Mouse (Mus musculus) mature B cell (primary cell): ENCODE data around the gene 2210407C18Rik.

ENCODE experiments used
- in situ Hi-C: fragments of 300-500 bp; cut with MboI; formaldehyde crosslinking; loops from 2 replicates; pipeline ENCODE4 v1.14.3; 2019

2210407C18Rik gene

GRCm38 (mm10) chr11:58615975-58616374 lies at the start of gene 2210407C18Rik:
Gene 2210407C18Rik (minus strand): TSS chr11:58616075.
- in situ Hi-C loops: no loop called here

GRCm38 (mm10) chr11:58658596-58658995 lies 42.7 kb upstream of the 2210407C18Rik start, which contains the start of gene Olfr322:
Gene Olfr322 (plus strand): TSS chr11:58658782.
- in situ Hi-C loops: no loop called here

GRCm38 (mm10) chr11:58655151-58655550 lies 39.3 kb upstream of the 2210407C18Rik start:
- in situ Hi-C loops: no loop called here

- in situ Hi-C loops: loop anchor here (25.0 kb wide), 1 partner anchor 706 kb away; no protein-coding TSS in a partner anchor
Measured at GRCm38 (mm10) chr11:58643350-58643749, 27.5 kb upstream of the 2210407C18Rik start.

GRCm38 (mm10) chr11:58641638-58642358 lies 25.9 kb upstream of the 2210407C18Rik start:
- in situ Hi-C loops: loop anchor here (25.0 kb wide), 1 partner anchor 704 kb away; no protein-coding TSS in a partner anchor

- in situ Hi-C loops: loop anchor here (25.0 kb wide), 1 partner anchor 704 kb away; no protein-coding TSS in a partner anchor
Measured at GRCm38 (mm10) chr11:58641057-58641456, 25.2 kb upstream of the 2210407C18Rik start.

GRCm38 (mm10) chr11:58640272-58640867 lies 24.5 kb upstream of the 2210407C18Rik start, which contains the start of gene Trim58:
Gene Trim58 (plus strand): TSS chr11:58640465.
- in situ Hi-C loops: loop anchor here (25.0 kb wide), 1 partner anchor 703 kb away; no protein-coding TSS in a partner anchor

GRCm38 (mm10) chr11:58638176-58638701 lies 22.4 kb upstream of the 2210407C18Rik start:
- in situ Hi-C loops: loop anchor here (25.0 kb wide), 1 partner anchor 701 kb away; no protein-coding TSS in a partner anchor

GRCm38 (mm10) chr11:58636376-58636977 lies 20.6 kb upstream of the 2210407C18Rik start:
- in situ Hi-C loops: loop anchor here (25.0 kb wide), 1 partner anchor 699 kb away; no protein-coding TSS in a partner anchor

GRCm38 (mm10) chr11:58634878-58635277 lies 19.0 kb upstream of the 2210407C18Rik start:
- in situ Hi-C loops: loop anchor here (25.0 kb wide), 1 partner anchor 698 kb away; no protein-coding TSS in a partner anchor

GRCm38 (mm10) chr11:58630401-58630800 lies 14.5 kb upstream of the 2210407C18Rik start, which contains the start of gene Olfr323:
Gene Olfr323 (minus strand): TSS chr11:58630501.
- in situ Hi-C loops: loop anchor here (25.0 kb wide), 1 partner anchor 693 kb away; no protein-coding TSS in a partner anchor

GRCm38 (mm10) chr11:58626146-58626545 lies 10.3 kb upstream of the 2210407C18Rik start:
- in situ Hi-C loops: loop anchor here (25.0 kb wide), 1 partner anchor 689 kb away; no protein-coding TSS in a partner anchor

GRCm38 (mm10) chr11:58618793-58619192 lies 2.9 kb upstream of the 2210407C18Rik start:
- in situ Hi-C loops: no loop called here

GRCm38 (mm10) chr11:58618369-58618768 lies 2.5 kb upstream of the 2210407C18Rik start:
- in situ Hi-C loops: no loop called here

GRCm38 (mm10) chr11:58614526-58614925 lies 1.3 kb downstream of the 2210407C18Rik start:
- in situ Hi-C loops: no loop called here

- in situ Hi-C loops: no loop called here
Measured at GRCm38 (mm10) chr11:58613359-58613758, 2.5 kb downstream of the 2210407C18Rik start.

- in situ Hi-C loops: no loop called here
Measured at GRCm38 (mm10) chr11:58607030-58607429, 8.8 kb downstream of the 2210407C18Rik start.

- in situ Hi-C loops: no loop called here
Measured at GRCm38 (mm10) chr11:58606177-58606919, 9.5 kb downstream of the 2210407C18Rik start.

GRCm38 (mm10) chr11:58605228-58605627 lies 10.6 kb downstream of the 2210407C18Rik start:
- in situ Hi-C loops: no loop called here

- in situ Hi-C loops: no loop called here
Measured at GRCm38 (mm10) chr11:58604688-58605087, 11.2 kb downstream of the 2210407C18Rik start.
